Mouse (Mus musculus) brain, embryonic 14.5 days (tissue): Measurements from ENCODE around the gene Btd.

ENCODE experiments used
- CTCF ChIP-seq: fragments of 200-500 bp; IDR thresholded peaks from 2 replicates; pipeline ENCODE4 v1.5.1; 2012; ENCODE audit warnings: inconsistent platforms, mild to moderate bottlenecking, moderate library complexity, borderline replicate concordance; ENCODE audit not compliant: insufficient read depth, insufficient read length; ENCODE audit errors: extremely low read depth
- POLR2A ChIP-seq: fragments of 200-500 bp; IDR thresholded peaks from 2 replicates; pipeline ENCODE4 v1.6.1; 2012; ENCODE audit warnings: mild to moderate bottlenecking, inconsistent platforms, borderline replicate concordance; ENCODE audit not compliant: poor library complexity, insufficient read depth, insufficient read length, severe bottlenecking; ENCODE audit errors: extremely low read depth

DNA sequence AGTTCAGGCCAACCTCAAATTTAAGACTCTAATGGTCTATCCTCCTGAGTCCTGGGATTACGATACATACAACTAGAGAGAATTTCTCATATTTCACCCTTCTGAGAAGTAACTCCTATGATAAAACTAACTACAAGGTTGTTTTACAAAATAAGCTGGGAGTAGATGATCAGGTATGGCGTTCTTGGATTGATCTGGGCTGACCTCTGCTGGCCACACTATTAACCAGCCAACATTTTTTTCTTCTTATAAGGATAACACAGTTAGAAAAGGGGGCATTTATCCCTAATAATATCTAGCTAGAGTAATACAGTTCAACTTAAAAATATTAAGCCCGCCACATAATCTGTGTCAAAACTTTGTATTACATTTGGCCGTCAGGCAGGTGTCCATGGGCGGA lies 35.9 kb upstream of the Btd start:
- TF ChIP-seq POLR2A: no peak
- no peak for TF ChIP-seq CTCF
